Comparison of ENCODE assay signal across 8 mouse cellular contexts in the genomic region with DNA sequence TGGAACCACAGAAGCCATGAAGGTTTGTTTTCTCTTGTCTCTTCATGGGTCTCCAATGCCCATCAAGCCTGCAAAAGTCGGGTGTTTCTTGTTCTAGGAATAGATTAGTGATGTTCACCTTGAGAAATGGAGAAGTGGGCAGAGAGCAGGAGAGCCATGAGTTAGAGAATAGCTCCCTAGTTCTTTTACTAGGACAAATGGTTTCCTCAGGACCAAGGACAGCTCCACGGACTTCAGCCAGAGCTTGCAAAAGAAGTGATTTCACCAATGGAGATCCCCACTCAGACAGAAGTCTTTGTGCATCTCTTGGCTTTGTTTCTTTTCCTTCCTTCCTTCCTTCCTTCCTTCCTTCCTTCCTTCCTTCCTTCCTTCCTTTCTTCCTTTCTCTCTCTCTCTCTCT.
DNase-seq lines count a peak whose midpoint lies in the region; ATAC-seq lines count a peak whose summit lies in the region.

No protein-coding gene starts in this region.

- peak; percentile 6 for DNase-seq in CD4-positive, CD25-positive, alpha-beta regulatory T cell, adult 2 months (ENCODE audit: low read depth, low spot score)
- peak; percentile 3 for DNase-seq in ovary, postnatal 10 days (ENCODE audit: low spot score)
- DNase-seq in ovary, adult 18-20 months (ENCODE audit: low spot score): no peak
- DNase-seq in heart, postnatal 36 days: peak; percentile 22 to 23
- peak; percentile 77 for DNase-seq in retina, embryonic 14.5 days (ENCODE audit: low spot score)
- no peak for DNase-seq in gastrocnemius, postnatal 14 days

- intact Hi-C loops in heart, postnatal 36 days (cut with DNase I): no loop called here
- intact Hi-C loops in gastrocnemius, postnatal 14 days (cut with DNase I; ENCODE audit: low total_unique reads): no loop called here

- ATAC-seq in CD4-positive, CD25-positive, alpha-beta regulatory T cell, adult 4 months: no peak
- ATAC-seq in inflammation-experienced regulatory T-cells, adult 6 months: no peak

Comparison
In these comparisons a context has a peak if more than half of its experiments do, and no peak if none do; other contexts are left out.
1. DNase-seq: peak in CD4-positive, CD25-positive, alpha-beta regulatory T cell, adult 2 months (single experiment), ovary, postnatal 10 days (single experiment), heart, postnatal 36 days (2 of 2) and retina, embryonic 14.5 days (single experiment); none in ovary, adult 18-20 months (single experiment) and gastrocnemius, postnatal 14 days (single experiment).